Mouse (Mus musculus) embryonic fibroblast, embryonic 13.5 days (primary cell): ENCODE data around the gene Ms4a7.

Experiments
- CTCF ChIP-seq: IDR thresholded peaks from 2 replicates; pipeline ENCODE4 v1.5.1; 2011; ENCODE audit warnings: mild to moderate bottlenecking, control low read depth, low read length, moderate library complexity, borderline replicate concordance; ENCODE audit not compliant: insufficient read depth
- POLR2A ChIP-seq: IDR thresholded peaks from 2 replicates; pipeline ENCODE4 v1.6.1; 2011; ENCODE audit warnings: low read depth, mild to moderate bottlenecking, control low read depth, low read length, moderate library complexity

GRCm38 (mm10) chr19:11351878-11352277 is 15.9 kb upstream of the Ms4a7 start:
- TF ChIP-seq CTCF, result no peak
- TF ChIP-seq POLR2A, result no peak
